Mouse (Mus musculus): ENCODE data around the gene Tmem217.
A peak's percentile ranks its signal among the peaks of the same experiment; 100 is the strongest.
"Not testable (repeated sequence)": the region's sequence is repeated elsewhere in the genome, so short reads cannot be mapped to it uniquely, and the experiment has no call there.

Tmem217 gene

DNA sequence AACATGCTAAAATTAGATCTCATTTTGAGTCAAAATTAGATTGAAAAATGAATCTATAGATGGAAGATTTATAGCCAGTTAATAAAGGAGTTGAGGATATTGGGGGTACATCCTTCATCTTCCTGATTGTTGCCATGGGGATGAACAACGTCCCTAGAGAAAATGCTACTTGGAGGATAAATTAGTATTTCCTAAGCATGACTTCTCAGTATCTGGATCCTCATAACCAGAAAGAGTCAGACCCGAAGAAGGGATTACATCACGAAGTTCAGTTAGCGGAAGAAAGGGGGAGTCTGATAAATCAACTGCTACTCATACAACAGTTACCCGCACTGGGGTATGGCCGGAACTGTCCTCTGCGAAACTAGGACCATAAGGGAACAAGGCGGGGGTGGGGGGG is 3.2 kb downstream of the Tmem217 start:
- DNase-seq (ENCODE audit: low spot score): no peak

GRCm38 (mm10) chr17:29548494-29548893 is 3.7 kb downstream of the Tmem217 start:
- DNase-seq (ENCODE audit: low spot score): no peak

- DNase-seq (ENCODE audit: low spot score): no peak
Measured at GRCm38 (mm10) chr17:29545241-29545640, 6.9 kb downstream of the Tmem217 start.

GRCm38 (mm10) chr17:29544064-29544463 is 8.1 kb downstream of the Tmem217 start:
- DNase-seq (ENCODE audit: low spot score): no peak

DNA sequence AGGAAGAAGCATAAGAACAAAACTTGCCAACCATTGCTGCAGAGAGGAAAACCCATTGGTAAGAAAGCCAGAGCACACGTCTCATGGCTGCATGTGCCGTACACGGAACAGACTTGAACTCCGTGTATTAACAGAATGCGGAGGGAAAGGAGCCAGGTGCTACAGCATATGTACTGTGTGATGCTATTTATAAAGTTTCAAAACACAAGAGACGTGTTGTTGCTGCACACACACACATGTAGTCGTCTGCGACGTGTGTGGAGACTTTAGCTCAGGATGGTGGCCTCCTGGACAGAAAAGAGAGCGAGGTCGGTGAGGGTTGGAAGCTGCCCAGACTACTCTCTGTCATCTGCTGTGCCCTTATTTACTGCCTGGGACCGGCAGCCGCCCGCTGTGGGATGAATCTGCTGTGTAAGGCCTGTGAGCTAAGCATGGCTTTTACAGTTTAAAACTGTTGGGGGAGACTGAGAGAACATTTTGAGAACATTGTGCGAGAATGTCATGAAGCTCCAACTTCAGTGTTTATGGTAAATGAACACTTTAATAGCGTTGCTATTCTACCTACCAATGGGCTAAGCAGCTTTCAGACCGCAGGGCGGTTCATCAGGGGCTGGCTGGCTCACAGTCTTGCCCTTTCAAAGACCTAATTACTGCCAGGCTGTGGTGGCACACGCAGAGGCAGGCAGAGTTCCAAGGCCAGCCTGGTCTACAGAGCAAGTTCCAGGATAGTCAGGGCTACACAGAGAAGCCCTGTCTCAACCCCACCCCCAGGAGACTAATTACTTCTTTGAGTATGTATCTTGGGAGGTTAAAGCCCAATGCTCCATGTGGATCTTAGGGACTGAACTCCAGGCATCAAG is 9.1 kb downstream of the Tmem217 start:
- no peak for DNase-seq (ENCODE audit: low spot score)

GRCm38 (mm10) chr17:29541419-29541818 is 10.8 kb downstream of the Tmem217 start:
- peak; percentile 37 for DNase-seq (ENCODE audit: low spot score)

- DNase-seq (ENCODE audit: low spot score): no peak
Measured at GRCm38 (mm10) chr17:29540426-29540825, 11.8 kb downstream of the Tmem217 start.

DNA sequence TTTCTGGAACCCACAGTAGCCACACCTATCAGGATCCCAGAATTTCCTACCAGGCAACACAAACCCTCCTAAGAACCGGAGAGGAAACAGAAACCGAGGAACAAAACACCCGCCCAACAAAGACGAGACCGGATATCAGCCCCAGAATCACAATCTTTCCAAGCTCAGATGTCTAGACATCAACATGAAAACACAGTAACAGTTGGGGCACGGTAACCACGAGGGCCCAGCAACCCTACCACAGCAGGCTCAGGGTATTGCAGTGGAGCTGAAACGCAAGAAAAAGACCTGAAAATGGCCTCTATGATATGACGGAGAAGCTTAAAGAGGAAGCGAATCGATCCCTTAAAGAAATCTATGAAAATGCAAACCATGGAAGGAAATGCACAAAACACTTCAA is 18.3 kb downstream of the Tmem217 start:
- no peak for DNase-seq (ENCODE audit: low spot score)

- no peak for DNase-seq (ENCODE audit: low spot score)
Measured at GRCm38 (mm10) chr17:29531757-29532384, 20.3 kb downstream of the Tmem217 start.

DNA sequence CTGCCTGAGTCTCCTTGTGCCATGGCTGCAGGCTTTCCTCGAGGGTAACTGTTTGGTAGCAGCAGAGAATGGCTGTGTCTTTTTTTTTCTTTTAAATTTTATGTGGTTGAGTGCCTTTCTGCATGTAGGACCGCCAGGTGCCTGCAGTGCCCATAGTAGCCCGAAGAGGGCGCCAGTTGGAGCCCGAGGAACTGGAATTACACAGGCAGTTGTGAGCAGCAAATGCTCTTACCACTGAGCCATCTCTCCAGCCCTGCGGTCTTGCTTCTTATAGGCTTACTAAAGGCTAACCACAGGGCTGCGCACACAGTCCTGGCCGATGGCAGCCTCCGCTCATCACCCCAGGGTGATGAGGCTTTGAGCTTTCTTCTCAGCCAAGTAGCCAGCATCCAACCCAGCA is 20.9 kb downstream of the Tmem217 start:
- no peak for DNase-seq (ENCODE audit: low spot score)

DNA sequence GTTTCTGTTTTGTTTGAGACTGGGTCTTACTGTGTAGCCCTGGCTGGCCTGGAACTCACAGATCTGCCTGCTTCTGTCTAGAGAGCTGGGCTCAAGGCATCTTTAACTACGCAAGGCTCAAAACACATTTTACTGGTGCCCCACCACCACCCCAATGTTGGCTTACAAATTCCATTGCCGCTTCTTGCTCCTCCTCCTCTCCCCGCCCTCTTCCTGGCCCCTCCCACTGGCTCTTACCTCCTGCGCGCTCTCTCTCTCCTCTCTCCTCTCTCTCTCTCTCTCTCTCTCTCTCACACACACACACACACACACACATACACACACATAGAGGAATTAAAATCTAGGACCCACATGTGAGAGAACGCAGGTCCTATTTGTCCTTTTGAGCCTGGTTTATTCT is 21.7 kb downstream of the Tmem217 start:
- DNase-seq (ENCODE audit: low spot score): no peak

- no peak for DNase-seq (ENCODE audit: low spot score)
Measured at GRCm38 (mm10) chr17:29528568-29529187, 23.5 kb downstream of the Tmem217 start.

GRCm38 (mm10) chr17:29525613-29526012 is 26.6 kb downstream of the Tmem217 start:
- no peak for DNase-seq (ENCODE audit: low spot score)

DNA sequence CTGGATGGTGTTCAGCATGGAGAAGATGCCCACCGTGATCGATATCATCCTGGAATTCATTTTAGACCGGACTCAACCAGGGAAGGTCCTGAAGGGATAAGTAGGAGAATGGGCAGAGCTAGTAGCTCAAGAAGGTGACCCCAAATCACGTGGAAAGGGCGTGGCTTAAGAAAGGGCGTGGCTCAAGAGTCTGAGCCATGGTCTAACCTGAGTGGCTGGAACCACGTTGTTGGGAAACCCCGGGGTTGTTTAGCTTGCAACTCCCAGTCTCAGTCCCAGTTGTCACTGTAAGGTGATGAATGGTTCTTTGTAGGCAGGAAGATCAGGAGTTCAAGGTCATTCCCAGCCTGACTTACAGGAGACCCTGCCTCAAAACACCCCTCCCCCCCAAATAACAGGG is 32.5 kb downstream of the Tmem217 start:
- no peak for DNase-seq (ENCODE audit: low spot score)

GRCm38 (mm10) chr17:29518665-29519064 is 33.5 kb downstream of the Tmem217 start:
- not testable (repeated sequence) for DNase-seq (ENCODE audit: low spot score)

DNA sequence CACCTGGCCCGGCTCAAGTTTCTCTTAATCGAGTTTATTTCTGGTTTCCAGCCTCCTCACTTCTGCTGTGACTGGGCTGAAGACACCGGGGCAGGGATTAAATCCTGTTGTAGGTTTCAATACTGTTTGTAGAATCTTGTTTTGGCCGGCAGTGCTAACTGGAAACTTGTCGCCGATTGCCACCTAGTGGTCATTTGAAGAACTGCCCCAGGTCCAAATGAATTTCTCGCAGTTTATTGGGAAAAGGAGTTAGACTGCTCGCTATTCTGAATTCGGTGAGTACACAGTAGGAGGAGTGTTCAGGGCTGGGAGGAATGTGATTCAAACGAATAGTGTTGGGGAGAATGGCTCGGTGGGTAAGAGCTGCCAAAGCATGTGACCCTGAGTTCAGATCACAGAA is 37.8 kb downstream of the Tmem217 start:
- peak; percentile 70 for DNase-seq (ENCODE audit: low spot score)

GRCm38 (mm10) chr17:29513044-29513730 is 39.0 kb downstream of the Tmem217 start:
- DNase-seq (ENCODE audit: low spot score): peak; percentile 41

- DNase-seq (ENCODE audit: low spot score): no peak
Measured at GRCm38 (mm10) chr17:29510691-29511090, 41.5 kb downstream of the Tmem217 start.

DNA sequence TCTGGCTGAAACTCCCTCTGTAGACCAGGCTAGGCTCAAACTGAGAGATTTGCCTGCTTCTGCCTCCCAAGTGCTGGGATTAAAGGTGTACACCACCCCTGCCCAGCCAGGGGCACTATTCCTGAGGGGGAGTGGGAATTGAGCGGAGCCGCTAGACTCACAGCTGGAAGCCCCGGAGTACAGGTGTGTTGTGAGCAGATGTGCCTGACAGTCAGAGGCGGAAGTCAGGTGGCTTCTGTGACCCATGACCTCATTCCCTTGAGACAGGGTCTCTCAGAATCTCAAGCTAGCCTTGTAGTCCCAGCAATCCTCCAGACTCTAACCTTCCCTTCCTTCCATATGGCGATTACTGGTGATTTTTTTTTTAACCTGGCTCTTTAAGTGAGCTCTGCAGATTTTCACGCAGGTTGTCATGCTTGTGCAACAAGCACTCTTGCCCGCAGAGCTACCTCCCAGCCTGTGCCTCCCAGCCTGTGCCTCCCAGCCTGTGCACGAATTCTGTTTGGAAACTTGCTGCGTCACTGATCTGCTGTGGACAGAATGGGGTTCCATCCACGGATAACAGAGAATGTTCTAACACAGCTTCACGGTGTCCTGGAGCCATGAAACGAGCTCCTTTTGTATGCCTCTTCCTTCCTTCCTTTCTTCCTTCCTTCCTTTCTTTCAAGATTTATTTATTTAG is 43.1 kb downstream of the Tmem217 start:
- no peak for DNase-seq (ENCODE audit: low spot score)

DNA sequence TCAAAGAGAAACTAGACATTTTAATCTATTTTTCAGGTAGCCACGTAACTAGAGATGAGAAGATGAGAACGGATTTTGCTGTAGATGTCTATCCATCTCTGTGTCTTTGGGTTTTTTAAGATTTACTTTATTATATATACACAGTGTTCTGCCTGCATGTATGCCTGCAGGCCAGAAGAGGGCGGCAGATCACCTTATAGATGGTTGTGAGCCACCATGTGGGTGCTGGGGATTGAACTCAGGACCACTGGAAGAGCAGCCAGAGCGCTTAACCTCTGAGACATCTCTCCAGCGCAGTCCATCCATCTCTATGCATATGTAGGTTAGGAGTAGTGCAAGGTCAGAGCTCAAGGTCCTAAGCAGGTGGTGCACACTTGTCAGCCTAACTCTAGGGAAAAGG is 48.5 kb downstream of the Tmem217 start:
- no peak for DNase-seq (ENCODE audit: low spot score)

DNA sequence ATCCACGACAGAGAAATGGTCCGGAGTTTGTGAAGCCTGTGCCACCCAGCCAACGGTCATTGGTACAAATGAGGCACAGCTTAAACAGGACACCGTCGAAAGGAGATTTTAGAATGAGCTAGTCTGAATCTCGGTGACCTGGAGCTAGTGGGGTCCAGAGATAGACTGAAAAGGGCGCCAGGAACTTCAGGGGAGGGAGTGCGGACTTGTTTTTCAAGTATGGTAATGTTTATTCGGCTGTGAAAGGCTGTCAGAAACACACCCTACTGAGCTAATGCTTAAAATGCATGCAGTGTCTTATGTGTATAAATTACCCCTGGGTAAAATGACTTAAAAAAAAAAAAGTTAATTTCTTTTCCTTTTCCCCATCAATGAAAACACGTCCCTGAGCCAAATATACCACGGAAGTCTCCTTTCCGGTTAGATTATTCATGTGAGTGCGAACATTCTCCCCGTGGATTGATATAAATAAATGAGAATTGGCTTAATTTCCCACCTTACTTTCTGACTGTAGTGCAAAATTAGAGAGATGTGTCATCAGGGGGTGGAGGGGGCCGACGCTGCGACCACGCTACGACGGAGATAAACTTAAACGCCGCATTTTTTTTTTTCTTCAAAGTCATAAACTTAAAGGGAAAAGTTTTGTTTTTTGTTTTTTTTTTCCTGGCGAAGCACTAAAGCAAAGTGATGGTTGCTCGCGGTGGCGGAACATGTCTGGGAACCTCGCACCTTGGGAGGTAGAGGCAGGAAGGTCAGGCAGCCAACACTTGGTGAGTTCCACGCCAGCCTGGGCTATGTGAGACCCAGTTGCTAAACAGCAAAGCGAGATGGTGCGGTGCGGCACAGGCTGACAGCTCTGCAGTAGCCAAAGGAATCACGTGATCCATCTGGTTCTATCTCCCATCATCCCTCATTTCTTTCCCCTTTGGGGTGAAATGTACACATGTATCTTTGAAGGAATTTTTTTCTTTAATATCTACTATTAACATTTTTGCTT is 49.2 kb downstream of the Tmem217 start:
- no peak for DNase-seq (ENCODE audit: low spot score)
